Mouse (Mus musculus): ENCODE results near the gene Lrrc10b. TPM values are rescaled to one million over a fixed set of nuclear protein-coding genes. Genes with fewer than 3 reads are reported as not detected.

Gene Lrrc10b
- total and polyA plus RNA-seq, 3 experiments = not detected

GRCm38 (mm10) chr19:10500581-10500980, 43.3 kb upstream of the Lrrc10b start:
- no peak overlapping the region for H3K4me2 ChIP-seq (ENCODE audit: insufficient read depth, low read depth, poor library complexity, severe bottlenecking)
- H3K27me3 ChIP-seq (replicated peaks) = no peaks in the 10 kb centered on the region
- no peak overlapping the region for H3K9ac ChIP-seq (ENCODE audit: insufficient read depth, low read depth)
- no peaks in the 10 kb centered on the region for H3K79me2 ChIP-seq (replicated peaks; ENCODE audit: control insufficient read depth, extremely low read depth, insufficient read depth, poor library complexity, severe bottlenecking)
- DNase-seq (ENCODE audit: extremely low read depth) = no peak
- TF ChIP-seq POLR2A (IDR thresholded peaks at IDR 0.05; ENCODE audit: low read depth, low read length) (no peak), ZC3H11A (IDR thresholded peaks at IDR 0.05; ENCODE audit: low read depth, low read length) (no peak), RCOR1 (conservative IDR thresholded peaks at IDR 0.05; ENCODE audit: low read depth, low read length) (no peak), E2F4 (IDR thresholded peaks at IDR 0.05; ENCODE audit: insufficient replicate concordance, low read depth, low read length) (no peak), POLR2AphosphoS2 (IDR thresholded peaks at IDR 0.05; ENCODE audit: low read depth, low read length) (no peak), USF1 (IDR thresholded peaks at IDR 0.05; ENCODE audit: low read depth, low read length) (no peak), UBTF (IDR thresholded peaks at IDR 0.05; ENCODE audit: low read depth, low read length) (no peak), ZMIZ1 (IDR thresholded peaks at IDR 0.05; ENCODE audit: low read depth, low read length) (no peak), MAZ (IDR thresholded peaks at IDR 0.05; ENCODE audit: low read depth, low read length) (no peak), MXI1 (IDR thresholded peaks at IDR 0.05; ENCODE audit: low read depth, low read length) (no peak), RAD21 (IDR thresholded peaks at IDR 0.05; ENCODE audit: low read depth, low read length) (no peak), MAFK (IDR thresholded peaks at IDR 0.05; ENCODE audit: insufficient replicate concordance, low read length) (no peak), MEF2A (IDR thresholded peaks at IDR 0.05; ENCODE audit: borderline replicate concordance, low read depth, low read length) (no peak), EP300 (IDR thresholded peaks at IDR 0.05; ENCODE audit: low read length) (no peak), HCFC1 (IDR thresholded peaks at IDR 0.05; ENCODE audit: low read depth, low read length) (no peak), IRF4 (IDR thresholded peaks at IDR 0.05; ENCODE audit: low read depth, low read length) (no peak), SIN3A (IDR thresholded peaks at IDR 0.05; ENCODE audit: low read length) (no peak), ETS1 (conservative IDR thresholded peaks at IDR 0.05; ENCODE audit: low read depth, low read length) (no peak), JUND (conservative IDR thresholded peaks at IDR 0.05; ENCODE audit: low read depth, low read length) (no peak), ELF1 (IDR thresholded peaks at IDR 0.05; ENCODE audit: low read depth, low read length) (no peak)
- in situ Hi-C loops (cut with MboI; ENCODE audit: low pct_ligation_motif_present, low pct_unique_long_range_greater_than_20kb, low sequenced_read_pairs) = no loop called here
- H3K9me3 ChIP-seq (replicated peaks; ENCODE audit: low read length) = no peaks in the 10 kb centered on the region
- no peaks in the 10 kb centered on the region for H3K4me1 ChIP-seq (ENCODE audit: control insufficient read depth in 1 of 2, insufficient read depth in 2 of 2)
- dilution Hi-C loops (cut with MboI; ENCODE audit: extremely low pct_ligation_motif_present, extremely low pct_unique_long_range_greater_than_20kb, low sequenced_read_pairs) = no loop called here
- H3K27ac ChIP-seq (ENCODE audit: insufficient read depth, low read depth) = no peak overlapping the region
- peaks cover 54 to 94% of the 10 kb centered on the region in 2 experiments for H3K36me3 ChIP-seq (replicated peaks in 1 of 2; ENCODE audit: control insufficient read depth in 1 of 2, insufficient read depth in 1 of 2, low read length in 1 of 2)
- no peak overlapping the region for H3K4me3 ChIP-seq (replicated peaks in 1 of 3; ENCODE audit: low read depth in 2 of 3, low read length in 2 of 3, poor library complexity in 1 of 3)

- in situ Hi-C loops (cut with MboI; ENCODE audit: low pct_ligation_motif_present, low pct_unique_long_range_greater_than_20kb, low sequenced_read_pairs) (no loop called here), dilution Hi-C loops (cut with MboI; ENCODE audit: extremely low pct_ligation_motif_present, extremely low pct_unique_long_range_greater_than_20kb, low sequenced_read_pairs) (no loop called here)
- Histone ChIP-seq H3K4me3 (replicated peaks in 1 of 3; ENCODE audit: low read depth in 2 of 3, low read length in 2 of 3, poor library complexity in 1 of 3) (no peak overlapping the region), H3K4me1 (ENCODE audit: control insufficient read depth in 1 of 2, insufficient read depth in 2 of 2) (no peaks in the 10 kb centered on the region), H3K9me3 (replicated peaks; ENCODE audit: low read length) (no peaks in the 10 kb centered on the region), H3K4me2 (ENCODE audit: insufficient read depth, low read depth, poor library complexity, severe bottlenecking) (no peak overlapping the region), H3K9ac (ENCODE audit: insufficient read depth, low read depth) (no peak overlapping the region), H3K27ac (ENCODE audit: insufficient read depth, low read depth) (no peak overlapping the region), H3K36me3 (replicated peaks in 1 of 2; ENCODE audit: control insufficient read depth in 1 of 2, insufficient read depth in 1 of 2, low read length in 1 of 2) (peaks cover 45 to 89% of the 10 kb centered on the region in 2 experiments), H3K79me2 (replicated peaks; ENCODE audit: control insufficient read depth, extremely low read depth, insufficient read depth, poor library complexity, severe bottlenecking) (no peaks in the 10 kb centered on the region), H3K27me3 (replicated peaks) (no peaks in the 10 kb centered on the region)
- no peak for DNase-seq (ENCODE audit: extremely low read depth)
- TF ChIP-seq MXI1 (IDR thresholded peaks at IDR 0.05; ENCODE audit: low read depth, low read length) (no peak), E2F4 (IDR thresholded peaks at IDR 0.05; ENCODE audit: insufficient replicate concordance, low read depth, low read length) (no peak), NELFE (IDR thresholded peaks at IDR 0.05; ENCODE audit: low read depth, low read length) (no peak), CHD1 (IDR thresholded peaks at IDR 0.05; ENCODE audit: low read depth, low read length) (no peak), KAT2A (IDR thresholded peaks at IDR 0.05; ENCODE audit: insufficient replicate concordance, low read length) (no peak), MAZ (IDR thresholded peaks at IDR 0.05; ENCODE audit: low read depth, low read length) (no peak), HCFC1 (IDR thresholded peaks at IDR 0.05; ENCODE audit: low read depth, low read length) (no peak), RAD21 (IDR thresholded peaks at IDR 0.05; ENCODE audit: low read depth, low read length) (no peak), CTCF (conservative IDR thresholded peaks at IDR 0.05 in 1 of 2, IDR thresholded peaks at IDR 0.05 in 1 of 2; ENCODE audit: low read depth in 2 of 2, low read length in 2 of 2) (no peak), MAFK (IDR thresholded peaks at IDR 0.05; ENCODE audit: insufficient replicate concordance, low read length) (no peak), USF2 (conservative IDR thresholded peaks at IDR 0.05; ENCODE audit: low read depth, low read length) (no peak)
Observed at GRCm38 (mm10) chr19:10497512-10498160, 40.4 kb upstream of the Lrrc10b start.

All from CH12.LX (cell line).